Mouse (Mus musculus) T-helper 2 cell (primary cell): ENCODE data around the gene March7.

Experiments used
- in situ Hi-C: fragments of 300-600 bp; cut with MboI, MseI; formaldehyde crosslinking; loops from one replicate; pipeline ENCODE4 v1.15.1; 2025; ENCODE audit warnings: high pct_unique_total_duplicates

The March7 gene

GRCm38 (mm10) chr2:60285107-60285617, 75.5 kb downstream of the March7 start:
- in situ Hi-C loops = no loop called here

DNA sequence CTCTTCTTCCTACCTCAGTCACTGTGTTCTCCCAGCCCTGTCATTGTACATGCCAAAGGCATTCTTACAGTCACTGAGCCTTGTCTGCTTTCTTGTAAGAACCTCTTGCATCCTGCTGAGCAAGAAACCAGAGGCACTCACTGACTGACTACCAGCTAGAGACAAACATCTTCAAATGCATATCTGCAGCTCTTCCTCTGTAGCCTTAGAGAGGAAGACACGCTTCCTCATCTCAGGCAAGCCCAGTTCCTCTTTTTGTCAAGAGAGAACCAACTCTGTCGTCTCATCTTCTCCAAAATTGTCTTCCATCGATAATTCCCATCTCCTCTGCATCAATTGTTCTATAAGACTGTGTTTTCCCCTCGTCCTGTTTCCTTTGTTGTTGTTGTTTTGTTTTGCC, 78.9 kb downstream of the March7 start:
- in situ Hi-C loops = no loop called here

DNA sequence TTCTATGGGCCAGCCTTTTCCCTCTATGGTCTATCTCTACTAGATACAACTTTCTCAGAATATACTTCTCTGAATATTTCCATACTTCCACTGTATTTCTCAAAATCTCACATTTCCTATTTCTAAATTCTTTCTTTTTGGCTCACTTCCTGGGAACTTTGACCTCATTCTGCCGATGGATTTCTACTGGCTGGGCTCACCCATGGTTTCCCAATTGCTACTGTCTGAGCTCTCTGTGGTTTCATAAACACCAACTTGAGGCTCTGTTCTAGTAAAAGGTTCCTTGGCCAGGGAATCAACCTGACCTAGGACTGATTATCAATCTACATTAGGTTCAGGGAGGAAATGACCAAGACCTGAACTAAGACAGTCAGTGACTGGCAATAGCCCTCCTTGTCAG, 79.8 kb downstream of the March7 start:
- in situ Hi-C loops = no loop called here

GRCm38 (mm10) chr2:60291381-60291780, 81.7 kb downstream of the March7 start:
- in situ Hi-C loops = loop anchor here (5.0 kb wide), 1 partner anchor 46 kb away; no protein-coding TSS in a partner anchor

DNA sequence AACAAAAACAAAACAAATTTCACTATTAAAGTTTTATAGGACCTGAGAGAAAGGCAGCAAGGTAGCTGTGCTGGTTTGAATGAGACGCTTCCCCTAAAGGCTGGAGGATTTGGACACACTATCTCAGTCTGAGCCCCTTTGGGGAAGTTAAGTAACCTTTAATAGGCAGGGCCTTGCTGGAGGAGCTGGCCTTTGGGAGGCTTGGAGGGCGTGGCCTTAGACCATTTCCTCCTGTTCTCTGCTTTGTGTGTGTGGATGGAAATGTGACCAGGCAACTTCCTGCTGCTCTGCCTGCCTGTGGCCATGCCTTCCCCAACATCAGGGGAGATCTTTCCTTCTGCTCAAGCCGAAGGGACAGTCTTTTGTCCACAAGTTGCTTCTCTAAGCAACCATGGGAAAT, 88.6 kb downstream of the March7 start:
- in situ Hi-C loops = no loop called here

DNA sequence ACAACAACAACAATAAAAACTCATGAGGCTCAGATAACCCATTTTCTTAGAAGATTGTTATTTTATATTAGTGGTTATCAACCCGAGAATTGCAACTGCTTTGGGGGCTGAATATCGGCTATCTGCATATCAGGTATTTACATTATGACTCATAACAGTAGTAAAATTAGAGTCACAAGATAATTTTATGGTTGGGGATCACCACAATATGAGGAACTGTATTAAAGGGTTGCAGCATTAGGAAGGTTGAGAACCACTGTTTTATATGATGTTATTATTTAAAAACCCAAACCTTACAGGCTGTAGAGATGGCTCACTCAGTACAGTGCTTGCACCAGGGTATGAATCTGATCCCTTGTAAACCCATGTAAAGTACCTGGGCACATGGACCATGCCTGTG, 89.6 kb downstream of the March7 start:
- in situ Hi-C loops = no loop called here
